Mouse (Mus musculus) CH12.LX (cell line): ENCODE data around the gene Tlnrd1. TPM values are rescaled to one million over a fixed set of nuclear protein-coding genes. Genes with fewer than 3 reads are reported as not detected.

Source experiments
- DNase-seq: peaks from one replicate; pipeline ENCODE4 v3.0.0-alpha.2; 2013; ENCODE audit errors: extremely low read depth
- H3K27ac ChIP-seq: 2 replicates; pipeline ENCODE4 v1.5.1; 2012; ENCODE audit warnings: low read depth, mild to moderate bottlenecking, control low read depth, moderate library complexity; ENCODE audit not compliant: insufficient read depth
- H3K27me3 ChIP-seq: replicated peaks from 2 replicates; pipeline ENCODE3; 2012; ENCODE audit warnings: inconsistent platforms
- H3K36me3 ChIP-seq, 2 experiments: replicated peaks in 1 of 2; 2 replicates each; pipeline versions ENCODE3 to v1.6.1; 2012; ENCODE audit warnings: inconsistent platforms in 1 of 2, low read length in 1 of 2, mild to moderate bottlenecking in 1 of 2, mixed read lengths in 1 of 2, moderate library complexity in 1 of 2; ENCODE audit not compliant: control insufficient read depth in 1 of 2, insufficient read depth in 1 of 2
- H3K4me1 ChIP-seq, 2 experiments: 2 replicates each; pipeline ENCODE4 v1.6.1; 2012; ENCODE audit warnings: inconsistent platforms in 1 of 2, moderate library complexity in 1 of 2; ENCODE audit not compliant: insufficient read depth in 2 of 2, control insufficient read depth in 1 of 2
- H3K4me2 ChIP-seq: 2 replicates; pipeline ENCODE4 v1.6.1; 2012; ENCODE audit warnings: low read depth, mild to moderate bottlenecking, control low read depth; ENCODE audit not compliant: poor library complexity, insufficient read depth, severe bottlenecking
- H3K4me3 ChIP-seq, 3 experiments: fragments of 150-350 bp in 1 of 3; sonication (generic) in 1 of 3; replicated peaks in 1 of 3; 2 replicates each; pipeline versions ENCODE3 to v1.5.1; 2011 to 2012; ENCODE audit warnings: low read depth in 2 of 3, low read length in 2 of 3, mild to moderate bottlenecking in 2 of 3, moderate library complexity in 2 of 3, control low read depth in 1 of 3, improper control_type of control experiment in 1 of 3, inconsistent platforms in 1 of 3, mixed read lengths in 1 of 3; ENCODE audit not compliant: poor library complexity in 1 of 3
- H3K79me2 ChIP-seq: replicated peaks from 2 replicates; pipeline ENCODE4 v1.6.1; 2012; ENCODE audit warnings: mild to moderate bottlenecking, moderate library complexity; ENCODE audit not compliant: control insufficient read depth, poor library complexity, insufficient read depth, severe bottlenecking; ENCODE audit errors: extremely low read depth
- H3K9ac ChIP-seq: 2 replicates; pipeline ENCODE4 v1.6.1; 2012; ENCODE audit warnings: low read depth, mild to moderate bottlenecking, control low read depth, moderate library complexity; ENCODE audit not compliant: insufficient read depth
- H3K9me3 ChIP-seq: replicated peaks from 2 replicates; pipeline ENCODE3; 2012; ENCODE audit warnings: low read length, inconsistent platforms, mixed read lengths
- CTCF ChIP-seq, 2 experiments: IDR thresholded peaks in 1 of 2; conservative IDR thresholded peaks in 1 of 2; 2 replicates each; pipeline ENCODE4 v1.5.1; 2011 to 2012; ENCODE audit warnings: low read depth in 2 of 2, low read length in 2 of 2, improper control_type of control experiment in 1 of 2, inconsistent platforms in 1 of 2, mild to moderate bottlenecking in 1 of 2, moderate library complexity in 1 of 2
- E2F4 ChIP-seq: IDR thresholded peaks from 2 replicates; pipeline ENCODE4 v1.6.1; 2011; ENCODE audit warnings: low read depth, low read length, improper control_type of control experiment; ENCODE audit not compliant: insufficient replicate concordance
- ELF1 ChIP-seq: IDR thresholded peaks from 2 replicates; pipeline ENCODE4 v1.6.1; 2014; ENCODE audit warnings: low read depth, mild to moderate bottlenecking, inconsistent platforms, low read length, improper control_type of control experiment
- EP300 ChIP-seq: IDR thresholded peaks from 2 replicates; pipeline ENCODE4 v1.6.1; 2011; ENCODE audit warnings: low read length, improper control_type of control experiment
- ETS1 ChIP-seq: conservative IDR thresholded peaks from 2 replicates; pipeline ENCODE4 v1.6.1; 2012; ENCODE audit warnings: low read depth, mild to moderate bottlenecking, inconsistent platforms, low read length, improper control_type of control experiment, moderate library complexity
- HCFC1 ChIP-seq: IDR thresholded peaks from 2 replicates; pipeline ENCODE4 v1.6.1; 2012; ENCODE audit warnings: low read depth, mild to moderate bottlenecking, inconsistent platforms, low read length, improper control_type of control experiment
- IRF4 ChIP-seq: IDR thresholded peaks from 2 replicates; pipeline ENCODE4 v1.6.1; 2014; ENCODE audit warnings: low read depth, mild to moderate bottlenecking, inconsistent platforms, low read length, improper control_type of control experiment
- JUN ChIP-seq: IDR thresholded peaks from 2 replicates; pipeline ENCODE4 v1.6.1; 2011; ENCODE audit warnings: low read depth, mild to moderate bottlenecking, low read length, improper control_type of control experiment, moderate library complexity; ENCODE audit not compliant: insufficient read depth
- JUND ChIP-seq: conservative IDR thresholded peaks from 2 replicates; pipeline ENCODE4 v1.6.1; 2011; ENCODE audit warnings: low read depth, low read length, improper control_type of control experiment
- KAT2A ChIP-seq: IDR thresholded peaks from 2 replicates; pipeline ENCODE4 v1.6.1; 2012; ENCODE audit warnings: low read length, improper control_type of control experiment, inconsistent platforms; ENCODE audit not compliant: insufficient replicate concordance
- MAFK ChIP-seq: IDR thresholded peaks from 2 replicates; pipeline ENCODE4 v1.6.1; 2011; ENCODE audit warnings: low read length, improper control_type of control experiment; ENCODE audit not compliant: insufficient replicate concordance
- MXI1 ChIP-seq: IDR thresholded peaks from 2 replicates; pipeline ENCODE4 v1.6.1; 2011; ENCODE audit warnings: mild to moderate bottlenecking, low read depth, low read length, improper control_type of control experiment
- MYC ChIP-seq: IDR thresholded peaks from 2 replicates; pipeline ENCODE4 v1.6.1; 2011; ENCODE audit warnings: low read depth, mild to moderate bottlenecking, improper control_type of control experiment, low read length
- POLR2A ChIP-seq: IDR thresholded peaks from 2 replicates; pipeline ENCODE4 v1.6.1; 2011; ENCODE audit warnings: low read depth, mild to moderate bottlenecking, improper control_type of control experiment, low read length
- POLR2AphosphoS2 ChIP-seq: IDR thresholded peaks from 2 replicates; pipeline ENCODE4 v1.6.1; 2011; ENCODE audit warnings: low read depth, low read length, improper control_type of control experiment
- RAD21 ChIP-seq: IDR thresholded peaks from 2 replicates; pipeline ENCODE4 v1.6.1; 2011; ENCODE audit warnings: low read depth, mild to moderate bottlenecking, low read length, improper control_type of control experiment, moderate library complexity
- RCOR1 ChIP-seq: conservative IDR thresholded peaks from 2 replicates; pipeline ENCODE4 v1.6.1; 2012; ENCODE audit warnings: low read depth, mild to moderate bottlenecking, inconsistent platforms, low read length, improper control_type of control experiment
- SIN3A ChIP-seq: IDR thresholded peaks from 2 replicates; pipeline ENCODE4 v1.6.1; 2012; ENCODE audit warnings: low read length, improper control_type of control experiment, inconsistent platforms
- SMC3 ChIP-seq: IDR thresholded peaks from 2 replicates; pipeline ENCODE4 v1.6.1; 2011; ENCODE audit warnings: low read depth, low read length, improper control_type of control experiment
- TBP ChIP-seq: conservative IDR thresholded peaks from 2 replicates; pipeline ENCODE4 v1.6.1; 2011; ENCODE audit warnings: low read depth, low read length, improper control_type of control experiment
- TCF12 ChIP-seq: IDR thresholded peaks from 2 replicates; pipeline ENCODE4 v1.6.1; 2014; ENCODE audit warnings: low read depth, mild to moderate bottlenecking, inconsistent platforms, low read length, improper control_type of control experiment
- USF1 ChIP-seq: IDR thresholded peaks from 2 replicates; pipeline ENCODE4 v1.6.1; 2014; ENCODE audit warnings: low read depth, mild to moderate bottlenecking, inconsistent platforms, low read length, improper control_type of control experiment
- USF2 ChIP-seq: conservative IDR thresholded peaks from 2 replicates; pipeline ENCODE4 v1.6.1; 2011; ENCODE audit warnings: low read depth, low read length, improper control_type of control experiment
- ZC3H11A ChIP-seq: IDR thresholded peaks from 2 replicates; pipeline ENCODE4 v1.6.1; 2012; ENCODE audit warnings: low read depth, mild to moderate bottlenecking, inconsistent platforms, low read length, improper control_type of control experiment
- ZKSCAN1 ChIP-seq: IDR thresholded peaks from 2 replicates; pipeline ENCODE4 v1.6.1; 2012; ENCODE audit warnings: low read depth, inconsistent platforms, low read length, improper control_type of control experiment, borderline replicate concordance
- ZNF384 ChIP-seq: IDR thresholded peaks from 2 replicates; pipeline ENCODE4 v1.6.1; 2012; ENCODE audit warnings: low read depth, low read length, improper control_type of control experiment, inconsistent platforms
- dilution Hi-C: fragments of 300-500 bp; cut with MboI; formaldehyde crosslinking; loops from 2 replicates; pipeline ENCODE4 v1.14.3; 2020; ENCODE audit warnings: low sequenced_read_pairs; ENCODE audit not compliant: extremely low pct_unique_long_range_greater_than_20kb, extremely low pct_ligation_motif_present
- in situ Hi-C: fragments of 300-500 bp; cut with MboI; formaldehyde crosslinking; loops from 3 replicates; pipeline ENCODE4 v1.14.3; 2019; ENCODE audit warnings: low sequenced_read_pairs, low pct_ligation_motif_present, low pct_unique_long_range_greater_than_20kb, mixed read lengths
- polyA plus RNA-seq: library from polyadenylated mRNA; unstranded; fragments of >175 nt; gene quantifications from 2 replicates; pipeline ENCODE4 v1.2.1, GENCODE M21; 2012; ENCODE audit warnings: low read depth; ENCODE audit not compliant: insufficient read length
- total RNA-seq, 2 experiments: library from RNA; depleted of rRNA; stranded (reverse); fragments of 300-350 nt in 1 of 2; fragments of >200 nt in 1 of 2; gene quantifications; 2 replicates each; pipeline ENCODE4 v1.2.3; 2012 to 2014

Gene Tlnrd1
- total and polyA plus RNA-seq, 3 experiments = 5.5 to 15.6 (median 10.6) TPM

GRCm38 (mm10) chr7:83914566-83914965 is 30.5 kb upstream of the Tlnrd1 start:
- in situ Hi-C loops = loop anchor here (10.0 kb wide), 1 partner anchor 170 kb away; the partner anchor contains the start of gene Cemip

GRCm38 (mm10) chr7:83913995-83914394 is 29.9 kb upstream of the Tlnrd1 start:
- TF ChIP-seq MAFK (peak; percentile 92), E2F4 (no peak)
- H3K79me2 ChIP-seq = no peaks in the 10 kb centered on the region
- in situ Hi-C loops (loop anchor here (10.0 kb wide), 1 partner anchor 171 kb away; the partner anchor contains the start of gene Cemip), dilution Hi-C loops (no loop called here)
- peaks cover 0 to 10% of the 10 kb centered on the region in 2 experiments; a peak in 2 of 4 replicates for H3K4me1 ChIP-seq
- no peaks in the 10 kb centered on the region for H3K9me3 ChIP-seq
- no peak overlapping the region for H3K27ac ChIP-seq
- no peak overlapping the region for H3K4me3 ChIP-seq
- no peak for DNase-seq
- no peaks in the 10 kb centered on the region for H3K27me3 ChIP-seq
- H3K4me2 ChIP-seq = no peak overlapping the region
- H3K36me3 ChIP-seq = no peaks in the 10 kb centered on the region
- no peak overlapping the region for H3K9ac ChIP-seq

More at GRCm38 (mm10) chr7:83914566-83914965, 30.5 kb upstream of the Tlnrd1 start:
- no peak overlapping the region for H3K4me3 ChIP-seq
- no peaks in the 10 kb centered on the region for H3K36me3 ChIP-seq
- no peaks in the 10 kb centered on the region for H3K79me2 ChIP-seq
- H3K9ac ChIP-seq = no peak overlapping the region
- H3K27me3 ChIP-seq = no peaks in the 10 kb centered on the region
- dilution Hi-C loops = no loop called here
- H3K4me1 ChIP-seq = peaks cover 0 to 10% of the 10 kb centered on the region in 2 experiments; a peak in 2 of 4 replicates
- peak; percentile 71 for DNase-seq
- H3K9me3 ChIP-seq = no peaks in the 10 kb centered on the region
- no peak overlapping the region for H3K27ac ChIP-seq
- H3K4me2 ChIP-seq = no peak overlapping the region
- no peak for TF ChIP-seq MYC
- no peak for TF ChIP-seq ELF1
- TF ChIP-seq JUN = no peak
- peak; percentile 92 for TF ChIP-seq RAD21
- peak; percentile 59 to 91; a peak in 3 of 4 replicates for TF ChIP-seq CTCF (conservative IDR thresholded peaks at IDR 0.05 in 1 of 2, IDR thresholded peaks at IDR 0.05 in 1 of 2; ENCODE audit: low read depth in 2 of 2, low read length in 2 of 2)
- TF ChIP-seq POLR2A = no peak
- no peak for TF ChIP-seq RCOR1
- TF ChIP-seq JUND = no peak
- no peak for TF ChIP-seq HCFC1
- no peak for TF ChIP-seq SIN3A
- no peak for TF ChIP-seq KAT2A
- no peak for TF ChIP-seq ETS1
- peak; percentile 48; the same call in 1 of the 2 replicates for TF ChIP-seq IRF4
- TF ChIP-seq ZC3H11A = peak; percentile 31; the same call in 1 of the 2 replicates
- no peak for TF ChIP-seq USF2
- TF ChIP-seq USF1 = no peak
- peak; percentile 48 for TF ChIP-seq ZNF384
- TF ChIP-seq POLR2AphosphoS2 = no peak
- TF ChIP-seq MXI1 = no peak
- no peak for TF ChIP-seq TBP
- TF ChIP-seq SMC3 = peak; percentile 78
- no peak for TF ChIP-seq TCF12
- TF ChIP-seq MAFK = no peak; the same call in 1 of the 2 replicates
- no peak for TF ChIP-seq EP300
- no peak for TF ChIP-seq ZKSCAN1
- TF ChIP-seq, all 38 proteins: peak for 6
